Mouse (Mus musculus) liver (tissue): ENCODE results near the gene Phldb2.
A peak's percentile ranks its signal among the peaks of the same experiment; 100 is the strongest.

Experiments
- DNase-seq: peaks from one replicate; pipeline ENCODE4 v3.0.0-alpha.2; 2020; ENCODE audit warnings: mixed read lengths

Gene Phldb2

DNA sequence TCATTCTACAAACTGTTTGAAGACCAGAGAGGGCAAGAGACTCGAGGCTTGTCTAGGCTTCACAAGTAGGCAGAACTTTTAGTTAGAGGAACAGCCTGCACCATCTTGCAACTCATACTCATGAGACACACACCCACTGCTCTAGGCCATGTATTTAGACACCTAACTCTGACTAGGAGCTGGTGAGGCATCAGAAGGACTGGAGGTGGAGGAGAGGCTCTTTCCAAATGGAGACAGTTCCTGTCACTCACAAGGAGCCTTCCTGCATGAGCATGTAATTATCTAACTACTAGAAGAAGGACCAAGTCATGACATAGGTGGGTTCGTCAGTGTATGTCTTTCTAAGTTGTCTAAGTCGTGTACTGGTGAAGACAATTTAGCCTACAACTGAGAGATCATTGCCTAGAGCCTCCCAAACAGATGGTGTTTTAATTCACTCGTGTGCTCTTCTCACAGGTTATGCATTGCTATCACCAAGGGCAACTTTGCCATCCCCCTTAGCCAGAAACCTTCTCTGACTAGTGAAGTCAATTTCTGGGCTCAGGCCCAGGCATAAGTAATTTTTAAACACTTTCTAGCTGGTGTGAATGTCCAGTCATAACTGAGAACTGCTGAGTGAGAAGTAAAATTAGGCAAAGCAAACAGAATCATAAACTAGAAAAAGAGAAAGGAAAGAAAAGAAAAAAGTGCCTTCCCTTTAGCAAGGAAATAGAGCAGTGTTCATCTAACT is 62.8 kb downstream of the Phldb2 start:
- DNase-seq, result no peak

DNA sequence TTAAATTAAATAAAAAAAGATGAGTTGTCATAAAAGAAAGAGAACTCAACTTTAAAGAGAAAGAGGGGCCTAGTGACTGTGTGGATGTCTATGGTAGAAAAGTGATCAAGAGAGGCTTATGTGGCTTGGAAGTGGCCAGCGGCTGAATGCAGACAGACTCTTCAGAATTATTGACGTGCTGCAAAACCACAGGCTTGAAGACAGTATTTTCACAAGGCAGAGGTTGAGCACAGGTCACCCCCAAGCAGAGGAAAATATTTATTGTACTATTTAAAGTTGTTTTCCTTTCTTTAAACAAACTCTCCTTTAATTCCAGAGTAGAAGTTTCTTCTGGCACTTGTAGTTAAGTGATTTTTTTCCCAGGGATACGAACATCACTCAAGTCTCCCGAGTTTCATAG is 63.8 kb downstream of the Phldb2 start:
- no peak for DNase-seq

DNA sequence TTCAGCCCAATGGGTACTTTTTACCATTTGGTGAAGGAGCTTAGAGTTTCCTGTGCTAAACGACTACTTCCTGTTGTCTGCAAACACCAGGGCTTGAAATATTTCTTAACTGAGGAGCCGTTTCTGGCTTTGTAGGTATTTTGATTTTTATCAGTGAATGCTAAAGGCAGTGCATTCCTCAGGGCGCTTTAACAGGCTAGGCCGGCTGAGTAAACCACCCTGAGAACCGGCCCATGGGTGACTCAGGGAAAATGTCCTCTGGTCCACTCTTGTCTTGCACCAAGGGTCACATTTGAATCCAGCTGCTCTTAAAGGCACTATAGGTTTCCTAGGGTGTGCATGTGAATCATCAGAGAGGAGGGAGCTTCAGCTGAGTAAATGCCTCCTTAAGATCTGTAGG is 66.8 kb downstream of the Phldb2 start:
- DNase-seq, result no peak

DNA sequence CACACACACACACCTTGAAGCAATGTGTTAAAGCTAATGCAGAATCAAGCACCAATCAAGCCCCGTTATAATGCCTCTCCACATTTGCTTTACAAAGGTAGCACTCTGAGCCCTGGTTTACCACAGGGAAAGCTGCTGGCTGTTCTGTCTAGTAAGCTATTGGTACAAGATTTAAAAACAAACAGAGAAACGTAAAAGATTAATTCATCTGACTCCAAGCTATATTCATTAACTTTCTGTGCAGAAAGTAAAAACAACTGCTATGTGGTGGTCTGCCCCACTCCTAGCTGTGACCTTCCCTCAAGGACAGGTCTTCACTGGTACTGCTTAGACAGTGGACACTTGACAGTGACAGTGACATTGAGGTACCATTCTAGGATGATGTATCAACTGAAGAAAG is 69.2 kb downstream of the Phldb2 start:
- DNase-seq, result no peak

DNA sequence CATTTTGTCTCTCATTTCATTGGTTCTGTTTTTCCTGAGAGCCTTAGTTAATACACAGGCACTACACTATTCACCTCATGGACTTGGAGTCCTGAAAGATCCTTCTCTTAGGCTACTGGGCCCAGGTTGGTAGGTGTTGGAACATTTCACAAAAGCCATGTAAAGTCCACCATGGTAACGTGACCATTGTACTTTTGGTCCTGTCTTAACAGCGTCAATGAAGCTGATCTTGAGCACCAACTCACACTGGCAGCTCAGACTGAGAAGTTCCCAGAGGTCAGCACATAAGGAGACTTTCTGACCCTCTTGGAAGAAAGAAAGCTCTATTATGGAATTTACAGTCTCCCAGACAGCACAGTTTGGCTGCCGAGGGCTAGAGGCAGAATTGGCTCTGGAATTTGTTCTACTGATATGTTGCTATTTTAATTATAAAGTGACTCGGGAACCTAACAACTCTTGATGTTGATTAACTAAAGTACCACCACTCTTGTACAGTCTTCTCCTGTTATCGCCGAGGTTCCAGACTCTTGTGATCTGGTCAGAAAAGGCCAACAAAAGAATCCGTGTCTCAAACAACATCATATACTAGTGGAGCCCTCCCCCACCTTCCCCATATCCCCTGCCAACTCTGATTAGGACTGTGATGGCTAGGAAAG is 72.1 kb downstream of the Phldb2 start:
- no peak for DNase-seq

DNA sequence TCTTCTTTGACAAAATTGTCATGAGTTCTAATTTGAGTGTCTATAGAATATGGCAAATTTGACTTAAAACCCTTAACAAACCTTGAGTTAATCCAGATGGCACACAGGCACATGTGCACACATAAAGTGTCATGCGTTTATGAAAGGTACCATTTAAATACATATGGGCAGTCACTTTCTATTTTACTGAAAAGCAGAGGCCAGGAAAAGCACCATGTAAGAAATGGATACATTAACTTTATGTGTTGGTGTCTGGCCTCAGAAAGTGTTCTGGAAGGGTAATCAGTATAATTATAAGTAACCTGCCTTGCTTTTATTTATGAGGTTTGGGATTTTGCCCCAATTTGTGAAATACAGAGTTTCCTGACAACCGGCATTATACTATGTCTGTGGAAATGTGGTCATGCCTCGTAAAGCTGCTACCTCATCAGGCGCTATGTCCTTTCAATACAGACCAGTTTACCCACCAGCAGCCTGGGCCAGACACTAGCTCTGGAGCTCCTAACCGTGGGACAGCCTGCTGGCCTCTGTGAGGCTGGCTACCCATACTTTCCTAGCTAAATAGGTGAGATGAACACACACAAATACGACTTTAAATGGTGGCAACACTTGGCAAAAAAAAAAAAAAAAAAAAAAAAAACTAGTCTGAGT is 73.2 kb downstream of the Phldb2 start:
- DNase-seq, result no peak

DNA sequence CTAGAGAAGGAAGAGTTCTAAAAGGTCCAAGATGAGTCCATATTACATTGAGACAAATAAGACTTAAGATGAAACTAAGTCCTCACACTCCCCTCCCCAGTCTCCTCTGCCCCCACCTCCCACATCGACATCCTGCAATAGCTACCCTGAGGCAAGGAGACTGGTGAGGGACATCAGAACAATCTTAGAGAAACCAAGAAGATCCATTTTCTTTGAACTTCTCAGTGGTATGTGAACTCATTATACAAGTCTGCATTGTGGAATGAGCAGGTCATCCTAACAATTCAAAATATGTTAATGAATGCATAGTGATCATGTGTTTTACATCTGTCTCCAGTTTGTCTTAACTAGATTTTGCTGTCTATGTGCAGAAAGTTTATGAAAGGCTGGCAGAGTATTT is 75.7 kb downstream of the Phldb2 start:
- DNase-seq, result no peak

DNA sequence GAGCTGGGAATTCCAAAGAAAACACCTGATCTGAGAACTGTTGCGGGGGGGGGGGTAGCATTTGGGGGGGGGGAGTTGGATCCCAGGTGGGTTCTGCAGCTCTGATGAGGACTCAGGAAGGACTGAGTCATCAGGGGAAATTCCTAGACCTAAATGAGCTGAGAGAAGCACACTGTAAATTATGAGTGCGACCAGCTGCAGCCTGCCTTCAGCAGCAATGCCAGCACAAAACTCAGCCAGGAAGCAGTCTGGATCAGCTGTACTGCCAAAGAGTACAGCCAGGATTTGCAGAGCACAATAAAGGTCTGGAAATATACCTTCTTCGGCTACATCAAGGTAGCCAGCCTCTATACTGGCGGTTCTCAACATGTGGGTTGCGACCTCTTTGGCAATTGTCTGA is 76.2 kb downstream of the Phldb2 start:
- DNase-seq, result no peak

DNA sequence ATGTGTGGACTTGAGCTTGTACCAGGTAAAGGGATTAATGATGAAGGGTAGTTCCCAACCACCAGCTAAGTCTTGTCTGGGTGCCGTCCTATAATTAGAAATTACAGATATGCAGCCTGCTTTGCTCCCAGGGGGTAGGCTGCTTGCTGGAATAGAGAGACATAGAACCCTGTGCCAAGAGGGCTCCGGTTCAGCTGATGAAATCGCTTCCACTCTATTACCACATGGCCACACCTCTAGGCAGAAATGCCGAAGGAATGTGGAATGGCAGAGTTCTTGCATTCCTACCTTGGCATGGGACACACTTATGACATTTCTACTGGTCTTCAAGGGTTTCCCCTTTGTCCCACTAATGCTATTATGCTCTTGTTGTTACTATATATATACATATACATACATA is 80.0 kb downstream of the Phldb2 start:
- no peak for DNase-seq

DNA sequence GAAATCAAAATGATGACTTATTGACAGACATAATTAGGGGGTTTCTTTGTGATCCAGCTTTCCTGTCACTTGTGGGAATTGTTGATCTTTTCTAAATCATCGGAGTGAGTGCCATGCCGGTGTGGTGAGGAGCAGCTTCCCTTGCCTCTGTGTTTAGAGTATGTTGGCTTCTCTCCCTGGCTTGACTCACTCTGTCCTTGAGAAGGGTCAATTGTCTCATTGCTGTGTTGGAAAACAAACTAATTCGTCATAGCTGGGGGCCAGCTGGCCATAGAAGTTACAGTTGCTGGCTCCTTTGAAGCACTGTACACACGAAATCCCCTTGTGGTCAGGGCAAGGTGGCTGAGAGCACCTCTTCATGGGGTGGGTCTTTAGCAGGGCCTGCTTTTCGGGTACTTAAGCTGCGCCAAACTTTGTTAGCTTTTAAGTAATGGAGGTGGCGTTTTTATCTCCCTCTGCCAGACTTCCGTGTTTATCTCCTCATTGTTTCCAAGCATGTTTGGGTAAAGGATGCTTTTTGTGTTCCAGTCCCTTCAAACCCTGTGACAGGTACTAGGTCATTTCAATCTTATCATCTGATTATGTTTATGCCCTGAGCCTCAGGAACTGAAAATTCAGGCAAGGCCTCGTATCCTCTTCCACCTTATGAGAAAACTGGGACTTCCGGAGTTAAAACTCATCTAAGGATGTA is 82.0 kb downstream of the Phldb2 start:
- no peak for DNase-seq

DNA sequence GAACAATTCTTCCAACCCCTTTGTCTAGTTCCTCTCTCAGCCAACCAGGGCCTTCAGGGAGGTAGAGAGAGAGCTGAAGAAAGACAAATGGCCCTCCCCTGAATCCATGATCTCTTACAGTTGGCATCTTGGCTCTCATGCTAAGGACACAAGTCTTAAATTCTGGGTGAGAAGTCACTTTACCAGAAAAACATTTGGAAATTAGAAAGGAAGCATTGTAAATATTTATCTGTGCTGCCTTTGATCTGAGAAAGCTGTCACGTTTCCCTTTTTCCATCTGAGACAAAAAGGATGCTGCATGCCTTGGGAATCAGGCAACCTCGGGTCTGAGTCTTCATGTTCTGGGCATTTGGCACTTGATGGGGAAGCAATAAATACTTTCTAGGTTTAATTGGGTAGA is 82.7 kb downstream of the Phldb2 start:
- no peak for DNase-seq

DNA sequence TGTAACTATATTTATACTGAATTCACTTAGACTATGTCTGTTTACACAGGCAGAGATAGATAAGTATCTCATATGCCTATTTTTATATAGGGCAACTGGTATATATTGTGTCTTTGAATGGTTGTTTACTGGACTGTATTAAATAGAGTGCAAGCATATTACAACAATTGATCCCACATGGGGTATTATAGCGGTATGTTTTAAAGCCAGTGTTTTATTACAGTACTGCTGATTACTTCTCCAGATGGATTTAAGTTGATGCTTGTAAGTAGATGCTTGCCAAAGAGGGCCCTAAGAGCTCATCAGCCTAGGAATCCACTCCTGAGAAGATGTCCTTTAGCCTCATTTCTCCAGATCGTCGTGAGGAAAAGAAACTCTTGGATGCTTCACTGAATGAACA is 84.4 kb downstream of the Phldb2 start:
- no peak for DNase-seq

DNA sequence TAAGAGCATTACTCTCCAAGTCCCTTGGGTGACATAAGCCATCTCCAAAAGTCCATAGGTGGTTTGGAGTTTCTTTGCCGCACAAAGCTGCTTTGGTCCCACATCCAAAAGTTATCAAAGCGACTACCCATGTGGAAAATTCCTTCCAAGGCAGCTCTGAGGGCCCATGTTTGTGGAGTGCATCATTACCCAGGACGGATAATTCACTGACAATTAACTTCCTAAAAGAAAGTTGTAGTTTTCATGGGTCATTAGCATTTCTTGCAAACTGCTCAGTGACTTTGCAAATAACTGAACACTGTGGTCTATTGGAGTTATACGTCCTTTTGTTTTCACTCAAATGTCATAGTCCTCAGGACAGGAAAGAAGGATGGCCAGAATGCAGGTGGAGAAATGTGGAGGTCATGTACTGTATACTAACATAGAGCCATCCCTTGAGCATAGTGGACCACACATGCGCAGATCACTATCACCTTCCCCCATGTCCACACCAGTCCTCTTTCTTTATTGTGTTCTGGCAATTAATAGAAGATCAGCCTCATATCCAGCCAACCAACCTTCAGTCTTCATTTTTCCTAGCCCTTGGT is 96.0 kb downstream of the Phldb2 start:
- DNase-seq, result no peak

DNA sequence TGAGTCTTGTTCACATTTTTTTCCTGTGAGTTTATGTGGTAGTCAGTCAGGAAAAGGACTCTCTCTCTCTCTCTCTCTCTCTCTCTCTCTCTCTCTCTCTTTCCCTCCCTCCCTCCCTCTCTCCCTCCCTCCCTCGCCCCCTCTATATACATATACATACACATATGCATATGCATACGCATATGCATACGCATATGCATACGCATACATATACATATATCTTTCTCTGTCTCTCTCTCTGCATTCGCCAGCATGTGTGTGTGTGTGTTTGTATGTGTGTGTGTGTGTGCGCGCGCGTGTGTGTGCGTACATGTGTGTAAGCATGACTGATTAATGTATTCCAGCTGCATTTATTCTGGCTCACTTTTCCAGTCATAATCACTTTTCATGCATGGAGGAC is 98.9 kb downstream of the Phldb2 start:
- DNase-seq, result no peak

DNA sequence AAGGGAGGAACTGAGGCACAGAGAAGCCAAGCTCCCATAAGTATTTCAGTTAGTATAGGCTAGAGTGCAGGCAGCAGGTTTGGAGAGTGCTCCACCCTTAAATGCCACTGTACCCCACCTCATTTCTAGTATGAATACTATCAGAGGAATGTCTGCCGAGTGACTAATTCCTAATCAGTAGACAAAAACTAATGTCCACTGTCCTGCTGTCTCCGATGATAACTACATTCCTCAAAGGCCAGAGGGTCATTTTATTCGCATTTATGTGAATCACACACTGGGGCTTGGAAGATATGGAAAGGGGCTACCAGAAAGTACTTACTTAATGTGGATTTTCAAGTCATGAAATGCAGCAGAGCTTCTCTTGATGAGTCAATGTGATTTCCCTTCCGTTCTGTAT is 104.4 kb downstream of the Phldb2 start:
- DNase-seq, result no peak

DNA sequence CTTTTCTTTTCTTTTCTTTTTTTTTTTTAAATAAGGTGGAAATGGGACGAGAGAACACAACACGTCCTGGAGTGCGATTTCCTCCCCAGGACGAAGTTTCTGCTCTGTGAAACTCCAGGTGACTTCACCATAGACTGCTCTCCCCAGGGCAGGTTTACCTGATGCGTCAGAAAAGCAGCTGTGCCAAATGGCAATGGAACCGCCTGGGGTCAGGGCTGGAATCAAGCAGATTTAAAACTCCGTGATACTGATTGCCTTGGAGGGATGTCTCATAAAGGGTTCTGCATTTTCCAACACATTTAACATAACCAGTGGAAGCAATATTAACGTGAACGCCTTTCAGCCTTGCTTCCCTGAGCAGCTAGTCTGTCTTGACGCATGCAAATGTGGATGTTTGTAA is 108.5 kb downstream of the Phldb2 start:
- DNase-seq, result no peak

DNA sequence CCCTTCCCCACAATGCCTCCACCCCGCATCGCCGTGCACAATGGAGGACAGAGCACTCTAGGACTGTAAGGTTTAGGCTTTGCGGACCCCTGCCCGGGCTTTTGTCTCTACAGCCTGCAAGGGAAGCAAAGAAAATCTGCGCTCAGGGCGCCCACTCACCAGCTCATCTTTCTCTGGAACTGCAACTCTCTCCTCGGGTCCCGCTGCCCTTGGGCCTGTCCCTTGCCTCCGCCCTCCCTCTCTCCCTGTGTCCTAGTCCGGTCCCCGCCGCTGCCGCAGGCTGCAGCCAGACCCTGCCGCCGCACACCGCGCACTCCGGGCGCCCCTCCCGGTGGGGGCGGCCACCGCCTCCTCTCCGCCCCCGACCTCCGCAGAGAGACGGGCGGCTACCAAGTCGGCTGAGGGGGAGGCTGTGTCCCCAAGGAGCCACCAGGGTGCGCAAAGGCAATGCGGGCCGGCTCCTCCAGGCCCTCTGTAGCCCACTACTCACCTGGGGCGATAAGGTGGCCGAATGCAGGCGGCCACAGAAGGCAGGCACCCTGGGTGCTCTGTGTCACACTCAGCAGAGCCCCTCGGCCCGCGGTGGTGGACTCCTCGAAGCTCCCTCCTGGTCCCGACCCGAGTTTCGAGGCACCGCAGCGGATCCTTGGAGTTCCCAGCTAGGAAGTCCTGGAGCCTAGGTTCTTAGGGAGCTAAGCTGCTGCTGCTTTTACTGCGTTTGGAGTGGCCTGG is 109.2 kb downstream of the Phldb2 start:
- peak; percentile 71 for DNase-seq

DNA sequence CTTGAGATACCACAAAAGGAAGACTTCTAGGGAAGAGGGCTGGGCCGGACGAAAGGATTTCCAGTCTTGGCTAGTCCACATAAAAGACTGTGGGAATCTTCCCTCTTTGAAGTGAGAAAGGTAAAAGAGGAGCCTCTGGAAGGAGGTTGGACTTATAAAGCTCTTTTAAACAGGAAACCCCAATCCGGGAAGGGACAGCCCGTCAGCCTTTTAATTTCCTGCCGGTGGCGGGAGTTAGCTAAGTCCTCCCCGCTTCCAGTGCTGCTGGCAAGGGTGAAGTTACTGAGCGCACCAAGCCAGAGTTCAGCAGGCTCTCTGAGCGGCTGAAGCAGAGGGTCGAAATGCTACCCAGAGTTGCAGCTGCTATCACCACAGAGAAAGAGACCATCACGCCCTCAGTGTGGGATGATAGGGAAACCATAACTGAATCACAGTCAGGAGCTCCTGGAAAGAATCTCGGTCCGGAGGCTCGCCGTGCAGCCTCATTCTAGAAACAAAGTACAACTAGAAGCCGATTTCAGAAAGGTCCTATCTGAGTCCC is 110.0 kb downstream of the Phldb2 start:
- peak; percentile 19 for DNase-seq

DNA sequence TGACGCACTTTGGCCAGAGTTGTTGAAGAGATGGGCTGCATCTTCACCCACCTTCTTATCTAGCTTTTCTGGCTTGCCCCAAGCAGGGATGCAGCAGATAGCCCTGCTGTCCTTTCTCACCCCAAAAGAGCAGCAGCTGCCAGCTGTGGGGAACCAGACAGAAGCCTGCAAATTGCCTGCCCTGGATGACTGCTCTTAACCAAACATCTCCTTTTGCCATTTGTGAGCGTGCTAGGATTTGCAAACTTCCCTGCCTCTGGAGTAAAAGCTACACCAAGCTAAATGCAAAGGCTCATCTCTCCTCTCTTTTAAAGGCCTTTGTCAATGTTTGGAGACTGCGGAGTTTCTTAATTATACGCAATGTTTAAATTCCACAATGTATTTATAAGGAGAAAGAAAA is 111.0 kb downstream of the Phldb2 start:
- DNase-seq, result no peak

DNA sequence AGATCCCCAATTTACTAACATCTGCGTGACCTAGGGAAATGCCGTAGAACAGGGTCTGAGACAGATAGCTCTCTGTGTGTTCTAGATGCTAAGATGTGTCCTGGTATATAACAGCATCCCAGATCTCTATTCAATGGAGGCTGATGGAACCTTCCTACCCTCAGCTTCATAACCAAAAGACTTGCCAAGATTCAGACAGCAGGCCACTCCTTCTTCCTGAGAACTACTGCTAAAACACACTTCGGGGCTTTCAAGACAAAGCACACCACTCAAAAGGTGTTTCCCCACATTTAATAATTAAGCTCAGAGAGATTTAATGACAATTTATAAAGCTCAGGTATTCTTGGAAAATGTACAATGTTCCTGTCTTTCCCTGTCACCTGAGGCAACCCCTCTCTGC is 111.6 kb downstream of the Phldb2 start:
- no peak for DNase-seq

DNA sequence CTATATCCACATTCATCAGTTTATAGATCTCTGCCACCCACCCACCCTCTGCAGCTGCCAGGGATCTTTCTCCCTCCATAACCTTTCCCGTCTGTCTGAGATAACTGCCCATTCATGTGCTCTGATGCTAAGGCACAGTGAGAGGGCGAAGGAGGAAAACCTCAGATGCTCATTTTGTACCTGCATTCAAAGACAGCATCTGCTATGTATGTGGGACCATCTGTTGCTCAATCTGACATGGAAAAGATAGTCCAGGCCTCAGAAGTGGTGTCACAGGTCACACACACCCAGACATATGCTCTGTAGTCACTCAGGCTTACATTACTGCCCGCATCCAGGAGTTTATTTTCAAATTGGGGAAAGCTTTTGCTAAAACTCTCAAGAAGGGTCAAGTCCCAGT is 112.4 kb downstream of the Phldb2 start:
- no peak for DNase-seq
